Mouse (Mus musculus) heart, postnatal 0 days (tissue): Measurements from ENCODE around the gene Gm49358.

Source experiments
- CTCF ChIP-seq: IDR thresholded peaks from 2 replicates; pipeline ENCODE4 v1.5.1; 2016; ENCODE audit warnings: antibody characterized with exemption, control low read depth, low read depth
- EP300 ChIP-seq: IDR thresholded peaks from 2 replicates; pipeline ENCODE4 v1.6.1; 2016; ENCODE audit warnings: antibody characterized with exemption, low read depth

- TF ChIP-seq CTCF (no peak), EP300 (peak; percentile 50; the same call in 1 of the 2 replicates)
Measured at GRCm38 (mm10) chr10:86825871-86826522, 62.2 kb downstream of the Gm49358 start.
